Mouse (Mus musculus) olfactory bulb, adult 2 months (tissue): ENCODE measurements around the gene Olfr180.

ENCODE experiments used
- CTCF ChIP-seq: fragments of 200-500 bp; IDR thresholded peaks from 2 replicates; pipeline ENCODE4 v1.5.1; 2012; ENCODE audit warnings: low read depth, mild to moderate bottlenecking, low read length, moderate library complexity; ENCODE audit not compliant: insufficient read depth
- POLR2A ChIP-seq: fragments of 200-500 bp; IDR thresholded peaks from 2 replicates; pipeline ENCODE4 v1.6.1; 2012; ENCODE audit warnings: mild to moderate bottlenecking, low read depth, low read length, moderate library complexity; ENCODE audit not compliant: insufficient read depth

DNA sequence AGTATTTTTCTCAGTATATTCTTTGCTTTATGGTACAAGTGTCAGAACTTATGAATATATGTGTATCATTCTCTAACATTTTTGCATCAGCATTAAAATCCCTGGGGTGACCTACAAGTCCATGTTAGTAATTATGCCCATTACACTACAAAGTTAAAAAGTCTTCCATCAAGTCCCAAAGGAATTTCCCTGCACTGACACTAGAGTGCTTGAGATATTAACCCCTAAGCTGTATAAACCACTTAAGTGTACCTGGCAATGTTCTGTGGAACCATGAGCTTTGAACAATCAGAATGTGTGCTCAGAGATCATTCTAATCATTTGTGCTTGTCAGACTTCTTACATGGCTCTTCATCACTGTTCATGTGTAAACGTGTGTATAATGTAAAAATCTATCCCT is 54.5 kb downstream of the Olfr180 start, which contains the start of gene Olfr177:
- TF ChIP-seq POLR2A (no peak), CTCF (no peak)
